Mouse (Mus musculus): ENCODE results near the gene Lsm14a. TPM values are rescaled to one million over a fixed set of nuclear protein-coding genes. Genes with fewer than 3 reads are reported as not detected.
"Not testable (repeated sequence)": the region's sequence is repeated elsewhere in the genome, so short reads cannot be mapped to it uniquely, and the experiment has no call there.

Lsm14a gene
- polyA plus RNA-seq, 1 experiment from 2014 or later = 58.9 TPM

GRCm38 (mm10) chr7:34351997-34352396 lies 41.1 kb downstream of the Lsm14a start:
- no peak overlapping the region for H3K9ac ChIP-seq

GRCm38 (mm10) chr7:34350166-34350565 lies 42.9 kb downstream of the Lsm14a start:
- Histone ChIP-seq H3K36me3 (peaks cover 92% of the 10 kb centered on the region), H3K9ac (no peak overlapping the region), H3K4me1 (replicated peaks) (no peaks in the 10 kb centered on the region), H3K4me3 (no peak overlapping the region), H3K27ac (replicated peaks) (no peak overlapping the region), H3K9me3 (no peaks in the 10 kb centered on the region), H3K4me2 (no peak overlapping the region), H3K27me3 (no peaks in the 10 kb centered on the region)
- 94% methylated on average over 5 of the region's 5 CpGs for WGBS
- ATAC-seq (ENCODE audit: low read depth) = no peak

More at GRCm38 (mm10) chr7:34351997-34352396, 41.1 kb downstream of the Lsm14a start:
- H3K27ac ChIP-seq (replicated peaks) = no peak overlapping the region
- H3K4me2 ChIP-seq = no peak overlapping the region
- ATAC-seq (ENCODE audit: low read depth) = no peak
- H3K27me3 ChIP-seq = no peaks in the 10 kb centered on the region
- H3K36me3 ChIP-seq = peaks cover 87% of the 10 kb centered on the region
- H3K4me1 ChIP-seq (replicated peaks) = no peaks in the 10 kb centered on the region
- 80% methylated on average over 1 of the region's 1 CpGs for WGBS
- no peaks in the 10 kb centered on the region for H3K9me3 ChIP-seq
- H3K4me3 ChIP-seq = no peak overlapping the region

GRCm38 (mm10) chr7:34348011-34348410 lies 45.1 kb downstream of the Lsm14a start:
- no peak overlapping the region for H3K4me2 ChIP-seq
- no peaks in the 10 kb centered on the region for H3K27me3 ChIP-seq
- no peaks in the 10 kb centered on the region for H3K4me1 ChIP-seq (replicated peaks)
- H3K9me3 ChIP-seq = no peaks in the 10 kb centered on the region
- H3K4me3 ChIP-seq = no peak overlapping the region
- H3K27ac ChIP-seq (replicated peaks) = no peak overlapping the region
- WGBS = 87% methylated on average over 1 of the region's 1 CpGs
- no peak overlapping the region for H3K9ac ChIP-seq
- ATAC-seq (ENCODE audit: low read depth) = no peak
- peaks cover 91% of the 10 kb centered on the region for H3K36me3 ChIP-seq

GRCm38 (mm10) chr7:34347041-34347440 lies 46.1 kb downstream of the Lsm14a start:
- no peak overlapping the region for H3K4me3 ChIP-seq
- WGBS = 95% methylated on average over 3 of the region's 3 CpGs
- no peak overlapping the region for H3K9ac ChIP-seq
- no peaks in the 10 kb centered on the region for H3K27me3 ChIP-seq
- H3K9me3 ChIP-seq = no peaks in the 10 kb centered on the region
- ATAC-seq (ENCODE audit: low read depth) = no peak
- H3K4me2 ChIP-seq = no peak overlapping the region
- H3K27ac ChIP-seq (replicated peaks) = no peak overlapping the region
- peaks cover 91% of the 10 kb centered on the region for H3K36me3 ChIP-seq
- no peaks in the 10 kb centered on the region for H3K4me1 ChIP-seq (replicated peaks)

- 93% methylated on average over 4 of the region's 4 CpGs for WGBS
Observed at GRCm38 (mm10) chr7:34346505-34346904, 46.6 kb downstream of the Lsm14a start.

GRCm38 (mm10) chr7:34342040-34342793 lies 50.9 kb downstream of the Lsm14a start:
- 92% methylated on average over 10 of the region's 10 CpGs for WGBS
- Histone ChIP-seq H3K4me3 (no peak overlapping the region), H3K27ac (replicated peaks) (no peak overlapping the region), H3K9me3 (no peaks in the 10 kb centered on the region), H3K4me2 (no peak overlapping the region), H3K27me3 (no peaks in the 10 kb centered on the region), H3K4me1 (replicated peaks) (no peaks in the 10 kb centered on the region), H3K9ac (no peak overlapping the region), H3K36me3 (peaks cover 71% of the 10 kb centered on the region)
- ATAC-seq (ENCODE audit: low read depth) = no peak

More at GRCm38 (mm10) chr7:34346505-34346904, 46.6 kb downstream of the Lsm14a start:
- Histone ChIP-seq H3K9me3 (no peaks in the 10 kb centered on the region), H3K4me3 (no peak overlapping the region), H3K27me3 (no peaks in the 10 kb centered on the region), H3K36me3 (peaks cover 91% of the 10 kb centered on the region), H3K27ac (replicated peaks) (no peak overlapping the region), H3K9ac (no peak overlapping the region), H3K4me1 (replicated peaks) (no peaks in the 10 kb centered on the region), H3K4me2 (no peak overlapping the region)
- no peak for ATAC-seq (ENCODE audit: low read depth)

- Histone ChIP-seq H3K27me3 (no peaks in the 10 kb centered on the region), H3K9me3 (0 out of 2 replicates have a peak, but pooled peaks cover 4% of the 10 kb centered on the region), H3K9ac (no peak overlapping the region), H3K36me3 (peaks cover 64% of the 10 kb centered on the region), H3K4me3 (no peak overlapping the region), H3K4me2 (no peak overlapping the region), H3K4me1 (replicated peaks) (no peaks in the 10 kb centered on the region), H3K27ac (replicated peaks) (no peak overlapping the region)
- ATAC-seq (ENCODE audit: low read depth) = no peak
- WGBS = 86% methylated on average over 5 of the region's 5 CpGs
Observed at GRCm38 (mm10) chr7:34340841-34341240, 52.3 kb downstream of the Lsm14a start.

- Histone ChIP-seq H3K9me3 (0 out of 2 replicates have a peak, but pooled peaks cover 5% of the 10 kb centered on the region), H3K4me3 (no peak overlapping the region), H3K27me3 (no peaks in the 10 kb centered on the region), H3K4me1 (replicated peaks) (no peaks in the 10 kb centered on the region), H3K9ac (no peak overlapping the region), H3K4me2 (no peak overlapping the region), H3K27ac (replicated peaks) (no peak overlapping the region), H3K36me3 (peaks cover 52% of the 10 kb centered on the region)
- no peak for ATAC-seq (ENCODE audit: low read depth)
- WGBS = 88% methylated on average over 5 of the region's 5 CpGs
Observed at GRCm38 (mm10) chr7:34339164-34339489, 54.0 kb downstream of the Lsm14a start.

GRCm38 (mm10) chr7:34338445-34339163 lies 54.5 kb downstream of the Lsm14a start:
- ATAC-seq (ENCODE audit: low read depth) = no peak

GRCm38 (mm10) chr7:34337268-34337667 lies 55.8 kb downstream of the Lsm14a start:
- no peak for ATAC-seq (ENCODE audit: low read depth)
- H3K36me3 ChIP-seq = peaks cover 34% of the 10 kb centered on the region
- 0 out of 2 replicates have a peak, but pooled peaks cover 7% of the 10 kb centered on the region for H3K9me3 ChIP-seq
- H3K4me2 ChIP-seq = no peak overlapping the region
- H3K9ac ChIP-seq = no peak overlapping the region
- H3K4me1 ChIP-seq (replicated peaks) = no peaks in the 10 kb centered on the region
- no peaks in the 10 kb centered on the region for H3K27me3 ChIP-seq
- H3K4me3 ChIP-seq = no peak overlapping the region
- H3K27ac ChIP-seq (replicated peaks) = no peak overlapping the region
- WGBS = 80% methylated on average over 2 of the region's 2 CpGs

More at GRCm38 (mm10) chr7:34338445-34339163, 54.5 kb downstream of the Lsm14a start:
- H3K27ac ChIP-seq (replicated peaks) = no peak overlapping the region
- no peak overlapping the region for H3K9ac ChIP-seq
- H3K27me3 ChIP-seq = no peaks in the 10 kb centered on the region
- H3K4me1 ChIP-seq (replicated peaks) = no peaks in the 10 kb centered on the region
- no peak overlapping the region for H3K4me2 ChIP-seq
- 79% methylated on average over 9 of the region's 9 CpGs for WGBS
- H3K9me3 ChIP-seq = 0 out of 2 replicates have a peak, but pooled peaks cover 7% of the 10 kb centered on the region
- peaks cover 47% of the 10 kb centered on the region for H3K36me3 ChIP-seq
- H3K4me3 ChIP-seq = no peak overlapping the region

- not testable (repeated sequence) for ATAC-seq (ENCODE audit: low read depth); H3K4me3 ChIP-seq; H3K9ac ChIP-seq; H3K9me3 ChIP-seq; H3K27me3 ChIP-seq; H3K4me2 ChIP-seq; H3K4me1 ChIP-seq (replicated peaks); H3K27ac ChIP-seq (replicated peaks)
- peaks cover 27% of the 10 kb centered on the region for H3K36me3 ChIP-seq
- WGBS = 92% methylated on average over 1 of the region's 1 CpGs
Observed at GRCm38 (mm10) chr7:34336545-34336944, 56.6 kb downstream of the Lsm14a start.

GRCm38 (mm10) chr7:34327493-34327892 lies 65.6 kb downstream of the Lsm14a start:
- H3K9ac ChIP-seq = no peak overlapping the region
- no peaks in the 10 kb centered on the region for H3K36me3 ChIP-seq
- H3K9me3 ChIP-seq = no peaks in the 10 kb centered on the region
- H3K4me1 ChIP-seq (replicated peaks) = no peaks in the 10 kb centered on the region
- H3K27ac ChIP-seq (replicated peaks) = no peak overlapping the region
- no peak for ATAC-seq (ENCODE audit: low read depth)
- no peaks in the 10 kb centered on the region for H3K27me3 ChIP-seq
- WGBS = 62% methylated on average over 3 of the region's 3 CpGs
- H3K4me3 ChIP-seq = no peak overlapping the region
- H3K4me2 ChIP-seq = no peak overlapping the region
